Mouse (Mus musculus) stomach, postnatal 0 days (tissue): ENCODE data around the gene Per1.

Experiments
- CTCF ChIP-seq: IDR thresholded peaks from 2 replicates; pipeline ENCODE4 v1.5.1; 2016; ENCODE audit warnings: antibody characterized with exemption, low read depth, mild to moderate bottlenecking, moderate library complexity
- EP300 ChIP-seq: optimal IDR thresholded peaks from 2 replicates; pipeline ENCODE3; 2016; ENCODE audit warnings: antibody characterized with exemption

DNA sequence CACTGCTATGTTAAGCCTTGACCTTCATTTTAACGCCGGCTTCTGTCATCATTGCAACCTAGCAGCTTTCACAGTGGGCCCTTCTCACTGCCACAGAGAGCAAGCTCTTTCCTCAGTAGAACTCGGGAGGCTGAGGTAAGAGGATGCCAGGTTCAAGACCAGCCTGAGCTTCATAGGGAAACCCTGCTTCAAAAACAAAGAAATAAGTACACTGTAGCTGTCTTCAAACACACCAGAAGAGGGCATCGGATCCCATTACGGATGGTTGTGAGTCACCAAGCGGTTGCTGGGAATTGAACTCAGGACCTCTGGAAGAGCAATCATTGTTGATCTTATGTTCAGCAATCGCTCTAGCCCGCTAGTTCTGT lies 14.2 kb upstream of the Per1 start:
- TF ChIP-seq CTCF (no peak), EP300 (no peak)
